Mouse (Mus musculus): ENCODE results near the gene Gfra1.
A peak's percentile ranks its signal among the peaks of the same experiment; 100 is the strongest.

- TF ChIP-seq CTCF (IDR thresholded peaks at IDR 0.05; ENCODE audit: borderline replicate concordance, extremely low read depth, insufficient read depth, insufficient read length): peak; percentile 30; the same call in 1 of the 2 replicates
- TF ChIP-seq POLR2A (IDR thresholded peaks at IDR 0.05; ENCODE audit: borderline replicate concordance, extremely low read depth, insufficient read depth, insufficient read length, poor library complexity, severe bottlenecking): no peak
Observed at GRCm38 (mm10) chr19:58455496-58456061, at the start of gene Gfra1.

All from brain, embryonic 14.5 days (tissue).